Mouse (Mus musculus) myocyte (in vitro differentiated cells): ENCODE data around the gene Tex38. TPM values are rescaled to one million over a fixed set of nuclear protein-coding genes. Genes with fewer than 3 reads are reported as not detected.

ENCODE experiments used
- H3K27me3 ChIP-seq: one replicate; pipeline ENCODE4 v1.6.1; 2011; ENCODE audit not compliant: control insufficient read depth, insufficient read depth, insufficient read length
- H3K36me3 ChIP-seq: one replicate; pipeline ENCODE4 v1.6.1; 2011; ENCODE audit not compliant: control insufficient read depth, insufficient read depth
- H3K4me2 ChIP-seq: one replicate; pipeline ENCODE4 v1.6.1; 2011; ENCODE audit warnings: low read depth, control low read depth
- H3K4me3 ChIP-seq: one replicate; pipeline ENCODE4 v1.5.1; 2011; ENCODE audit warnings: mild to moderate bottlenecking, control low read depth, moderate library complexity
- H3K79me2 ChIP-seq: one replicate; pipeline ENCODE4 v1.6.1; 2011; ENCODE audit not compliant: control insufficient read depth, insufficient read depth
- H3ac ChIP-seq: one replicate; pipeline ENCODE4 v1.6.1; 2011; ENCODE audit not compliant: control insufficient read depth, insufficient read length
- CEBPB ChIP-seq: IDR thresholded peaks from 2 replicates; pipeline ENCODE4 v1.6.1; 2011; ENCODE audit warnings: mild to moderate bottlenecking, moderate library complexity; ENCODE audit not compliant: poor library complexity, insufficient read depth, severe bottlenecking
- E2F4 ChIP-seq: IDR thresholded peaks from one replicate; pipeline ENCODE4 v1.6.1; 2011; ENCODE audit warnings: mild to moderate bottlenecking, control low read depth, moderate library complexity; ENCODE audit not compliant: insufficient read depth
- MAX ChIP-seq: IDR thresholded peaks from one replicate; pipeline ENCODE4 v1.6.1; 2011; ENCODE audit warnings: low read depth, mild to moderate bottlenecking, control low read depth
- MYOD1 ChIP-seq, 3 experiments: IDR thresholded peaks; one replicate each; pipeline ENCODE4 v1.6.1; 2011; ENCODE audit warnings: control low read depth in 2 of 3, low read depth in 2 of 3, mild to moderate bottlenecking in 2 of 3, moderate library complexity in 1 of 3; ENCODE audit not compliant: insufficient read length in 2 of 3, control insufficient read depth in 1 of 3
- MYOG ChIP-seq, 3 experiments: IDR thresholded peaks; one replicate each; pipeline ENCODE4 v1.6.1; 2011; ENCODE audit warnings: control low read depth in 2 of 3, low read depth in 2 of 3, mild to moderate bottlenecking in 2 of 3; ENCODE audit not compliant: insufficient read length in 2 of 3, control insufficient read depth in 1 of 3, insufficient read depth in 1 of 3
- POLR2A ChIP-seq: IDR thresholded peaks from one replicate; pipeline ENCODE4 v1.6.1; 2011; ENCODE audit warnings: low read depth, mild to moderate bottlenecking, control low read depth, moderate library complexity; ENCODE audit not compliant: insufficient read length
- POLR2AphosphoS2 ChIP-seq: IDR thresholded peaks from one replicate; pipeline ENCODE4 v1.6.1; 2011; ENCODE audit warnings: low read depth, control low read depth; ENCODE audit not compliant: insufficient read length
- REST ChIP-seq: IDR thresholded peaks from one replicate; pipeline ENCODE4 v1.6.1; 2011; ENCODE audit warnings: mild to moderate bottlenecking, control low read depth, moderate library complexity; ENCODE audit not compliant: insufficient read depth, insufficient read length
- SRF ChIP-seq: IDR thresholded peaks from one replicate; pipeline ENCODE4 v1.6.1; 2011; ENCODE audit warnings: low read depth; ENCODE audit not compliant: control insufficient read depth, insufficient read length
- TCF12 ChIP-seq: IDR thresholded peaks from one replicate; pipeline ENCODE4 v1.6.1; 2011; ENCODE audit warnings: mild to moderate bottlenecking, control low read depth; ENCODE audit not compliant: poor library complexity, insufficient read depth, severe bottlenecking
- TCF3 ChIP-seq: IDR thresholded peaks from one replicate; pipeline ENCODE4 v1.6.1; 2011; ENCODE audit warnings: low read depth, control low read depth; ENCODE audit not compliant: insufficient read length
- USF1 ChIP-seq: IDR thresholded peaks from one replicate; pipeline ENCODE4 v1.6.1; 2011; ENCODE audit warnings: low read depth, mild to moderate bottlenecking, control low read depth, moderate library complexity
- polyA plus RNA-seq: library from polyadenylated mRNA; unstranded; fragments of >200 nt; fragmentation: generic; extraction: Trizol; gene quantifications from one replicate; pipeline ENCODE4 v1.2.1, GENCODE M21; 2012; ENCODE audit warnings: missing spikeins

Tex38 gene
- not detected for polyA plus RNA-seq

DNA sequence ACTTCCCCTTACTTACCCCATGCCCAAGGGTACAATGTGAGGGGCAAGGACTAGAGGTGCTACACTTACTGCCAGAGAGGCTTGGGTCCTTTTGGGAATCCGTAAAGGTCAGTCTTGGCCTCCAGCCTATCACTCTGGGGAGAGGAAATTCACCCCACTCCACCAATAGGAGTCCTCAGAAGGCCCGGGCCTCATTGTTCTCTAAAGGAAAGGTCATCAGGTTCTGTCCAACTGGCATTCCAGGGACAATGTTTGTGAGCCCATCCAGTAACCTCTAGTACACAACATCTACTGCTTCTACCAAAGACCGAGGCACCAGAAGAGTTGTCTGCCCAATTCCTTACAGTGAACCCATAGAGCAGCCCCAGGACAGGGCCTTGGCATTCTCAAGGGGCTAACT is at the start of gene Tex38:
TSS of gene Tex38 (minus strand) at position 101 of the 400 bp plus-strand sequence.
- no peak for TF ChIP-seq MYOG (IDR thresholded peaks at IDR 0.05; ENCODE audit: control insufficient read depth in 1 of 3, insufficient read depth in 1 of 3, insufficient read length in 2 of 3, low read depth in 2 of 3)
- TF ChIP-seq SRF, result no peak
- no peak for TF ChIP-seq TCF12
- TF ChIP-seq CEBPB, result no peak
- TF ChIP-seq MAX, result no peak
- no peak for TF ChIP-seq USF1
- TF ChIP-seq E2F4, result no peak
- TF ChIP-seq POLR2A, result no peak
- no peak for TF ChIP-seq MYOD1 (IDR thresholded peaks at IDR 0.05; ENCODE audit: control insufficient read depth in 1 of 3, insufficient read length in 2 of 3, low read depth in 2 of 3)
- no peak for TF ChIP-seq TCF3
- no peak for TF ChIP-seq REST
- TF ChIP-seq POLR2AphosphoS2, result no peak
- Histone ChIP-seq H3K27me3 (no peaks in the 10 kb centered on the region), H3K36me3 (no peaks in the 10 kb centered on the region), H3K4me3 (no peak within 1 kb of the TSS), H3K79me2 (no peaks in the 10 kb centered on the region), H3ac (no peak within 1 kb of the TSS), H3K4me2 (no peak within 1 kb of the TSS)

DNA sequence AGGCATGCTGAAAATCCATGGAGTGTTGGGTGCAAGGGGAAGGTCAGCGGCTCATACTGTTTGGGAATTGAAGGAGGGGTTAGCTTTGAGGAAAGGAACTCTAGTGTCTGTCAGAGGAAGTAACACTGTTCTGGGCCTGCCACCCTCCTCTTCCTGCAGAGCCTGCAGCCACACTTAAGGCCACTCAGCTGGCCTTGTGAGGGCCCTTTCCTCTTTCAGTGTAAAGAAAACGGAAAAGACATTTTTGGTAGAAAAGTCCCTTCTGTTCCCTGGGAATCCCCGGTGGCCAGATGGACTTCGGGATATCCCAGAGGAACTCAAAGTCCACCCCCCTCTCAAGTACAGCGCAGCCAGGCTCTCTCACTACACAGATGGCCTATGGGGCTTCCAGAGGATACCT is 49.7 kb upstream of the Tex38 start:
- TF ChIP-seq POLR2AphosphoS2 (no peak), MYOD1 (IDR thresholded peaks at IDR 0.05; ENCODE audit: control insufficient read depth in 1 of 3, insufficient read length in 2 of 3, low read depth in 2 of 3) (no peak), E2F4 (no peak), MAX (no peak), POLR2A (no peak), MYOG (IDR thresholded peaks at IDR 0.05; ENCODE audit: control insufficient read depth in 1 of 3, insufficient read depth in 1 of 3, insufficient read length in 2 of 3, low read depth in 2 of 3) (no peak), TCF12 (no peak), REST (no peak), USF1 (no peak), CEBPB (no peak), TCF3 (no peak), SRF (no peak)
- Histone ChIP-seq H3K36me3 (peaks cover 18% of the 10 kb centered on the region), H3K27me3 (no peaks in the 10 kb centered on the region), H3K4me3 (no peak overlapping the region), H3ac (no peak overlapping the region), H3K79me2 (peaks cover 13% of the 10 kb centered on the region), H3K4me2 (no peak overlapping the region)

DNA sequence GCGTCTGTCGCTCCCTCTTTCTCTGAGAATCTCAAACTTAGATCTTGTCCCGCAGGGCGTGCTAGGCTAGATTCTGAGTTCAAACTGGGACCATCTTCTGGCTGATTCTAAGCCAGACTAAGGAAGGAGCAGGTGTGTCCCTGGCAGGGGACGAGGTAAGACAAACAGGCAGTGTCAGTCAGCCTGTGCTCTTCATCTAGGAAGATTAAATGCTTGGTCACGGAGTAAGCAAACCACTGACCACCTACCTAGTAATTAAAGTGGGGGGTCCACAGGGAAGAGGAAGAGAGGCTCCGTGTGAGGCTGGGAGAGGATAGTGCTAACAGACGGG is 47.7 kb upstream of the Tex38 start:
- no peak for TF ChIP-seq POLR2AphosphoS2
- no peak for TF ChIP-seq MYOG (IDR thresholded peaks at IDR 0.05; ENCODE audit: control insufficient read depth in 1 of 3, insufficient read depth in 1 of 3, insufficient read length in 2 of 3, low read depth in 2 of 3)
- TF ChIP-seq MYOD1 (IDR thresholded peaks at IDR 0.05; ENCODE audit: control insufficient read depth in 1 of 3, insufficient read length in 2 of 3, low read depth in 2 of 3), result no peak
- no peak for TF ChIP-seq SRF
- TF ChIP-seq USF1, result no peak
- no peak for TF ChIP-seq TCF12
- TF ChIP-seq MAX, result no peak
- no peak for TF ChIP-seq E2F4
- no peak for TF ChIP-seq REST
- no peak for TF ChIP-seq POLR2A
- TF ChIP-seq TCF3, result no peak
- TF ChIP-seq CEBPB, result no peak
- Histone ChIP-seq H3ac (peak overlapping the region; percentile 53), H3K4me3 (peak overlapping the region; percentile 53), H3K4me2 (peak overlapping the region; percentile 92), H3K27me3 (no peaks in the 10 kb centered on the region), H3K79me2 (peaks cover 13% of the 10 kb centered on the region), H3K36me3 (peaks cover 11% of the 10 kb centered on the region)

GRCm38 (mm10) chr4:115827888-115828571 is 47.2 kb upstream of the Tex38 start, which contains the start of gene Mob3c:
Mob3c (plus strand) TSS chr4:115828092.
- TF ChIP-seq POLR2AphosphoS2 (peak; percentile 72), MYOG (IDR thresholded peaks at IDR 0.05; ENCODE audit: control insufficient read depth in 1 of 3, insufficient read depth in 1 of 3, insufficient read length in 2 of 3, low read depth in 2 of 3) (peak; percentile 67 to 92 (median 84)), MYOD1 (IDR thresholded peaks at IDR 0.05; ENCODE audit: control insufficient read depth in 1 of 3, insufficient read length in 2 of 3, low read depth in 2 of 3) (peak; percentile 76 to 87 (median 84)), TCF3 (no peak), MAX (no peak), E2F4 (no peak), SRF (no peak), USF1 (no peak), POLR2A (peak; percentile 69), TCF12 (peak; percentile 53), REST (peak; percentile 36), CEBPB (no peak)
- Histone ChIP-seq H3K27me3 (no peaks in the 10 kb centered on the region), H3K36me3 (peaks cover 11% of the 10 kb centered on the region), H3ac (peak within 1 kb of the TSS; percentile 53), H3K4me3 (peak within 1 kb of the TSS; percentile 53), H3K4me2 (peak within 1 kb of the TSS; percentile 92), H3K79me2 (peaks cover 13% of the 10 kb centered on the region)
